Mouse (Mus musculus): Measurements from ENCODE around the gene Slc26a11. TPM values are rescaled to one million over a fixed set of nuclear protein-coding genes. Genes with fewer than 3 reads are reported as not detected.

The Slc26a11 gene
- polyA plus RNA-seq, 2 experiments, result 1.1 to 1.2 TPM

DNA sequence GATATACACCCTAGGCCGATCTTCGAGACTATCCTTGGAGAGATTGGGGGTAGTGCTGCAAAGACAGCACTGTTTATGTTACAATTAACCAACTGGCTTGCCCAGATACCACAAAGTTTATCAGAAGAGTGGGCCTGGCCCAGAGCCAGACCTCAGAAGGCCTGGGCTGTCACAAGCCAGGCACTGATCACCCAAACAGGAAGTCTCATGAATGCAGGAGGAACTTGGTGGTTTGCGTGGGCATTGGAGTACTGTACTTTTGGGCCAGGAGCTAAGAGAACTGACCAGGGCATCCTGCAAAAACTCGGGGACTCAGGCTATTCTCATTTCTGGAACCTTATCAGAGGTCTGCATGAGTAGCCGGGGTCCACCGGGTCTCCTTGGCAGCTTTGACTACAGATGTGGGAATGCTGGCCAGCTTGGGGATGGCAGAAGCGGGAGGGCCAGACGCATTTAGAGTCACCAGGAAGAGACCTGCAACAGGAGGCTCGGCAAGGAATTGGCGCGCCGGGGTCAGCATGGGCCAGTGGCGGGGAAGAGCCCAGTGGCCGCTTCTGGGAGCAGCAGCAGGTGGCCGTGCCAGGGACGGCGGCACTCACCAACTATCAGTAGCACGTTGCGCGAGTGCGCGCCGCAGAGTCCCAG, 437 bp upstream of the Slc26a11 start:
- WGBS (ENCODE audit: insufficient replicate concordance), result under 1% methylated on average over 23 of the region's 23 CpGs
- peak; percentile 48 to 54 (median 54) for DNase-seq (ENCODE audit: low read depth in 3 of 3, low spot score in 3 of 3)
- Histone ChIP-seq H3K4me3 (ENCODE audit: insufficient read depth in 1 of 2, low read depth in 2 of 2, low read length in 2 of 2) (peak overlapping the region; percentile 57 to 77), H3K9ac (replicated peaks) (peak overlapping the region; percentile 68), H3K4me2 (ENCODE audit: low read depth) (peak overlapping the region; percentile 89), H3K27me3 (ENCODE audit: control insufficient read depth, insufficient read depth, low read length) (no peaks in the 10 kb centered on the region), H3K4me1 (replicated peaks; ENCODE audit: control insufficient read depth in 2 of 2, insufficient read depth in 2 of 2, low read length in 1 of 2) (peaks cover 9 to 14% of the 10 kb centered on the region in 2 experiments; a peak in 3 of 4 replicates), H3K9me3 (ENCODE audit: control insufficient read depth, low read length) (no peaks in the 10 kb centered on the region), H3K27ac (peak overlapping the region; percentile 37), H3K36me3 (replicated peaks; ENCODE audit: control insufficient read depth, insufficient read depth, low read depth) (no peaks in the 10 kb centered on the region)
- peak; percentile 78 for ATAC-seq (ENCODE audit: insufficient read depth)
- TF ChIP-seq CTCF (IDR thresholded peaks at IDR 0.05; ENCODE audit: low read depth) (no peak), EP300 (IDR thresholded peaks at IDR 0.05; ENCODE audit: low read depth) (peak; percentile 41)

DNA sequence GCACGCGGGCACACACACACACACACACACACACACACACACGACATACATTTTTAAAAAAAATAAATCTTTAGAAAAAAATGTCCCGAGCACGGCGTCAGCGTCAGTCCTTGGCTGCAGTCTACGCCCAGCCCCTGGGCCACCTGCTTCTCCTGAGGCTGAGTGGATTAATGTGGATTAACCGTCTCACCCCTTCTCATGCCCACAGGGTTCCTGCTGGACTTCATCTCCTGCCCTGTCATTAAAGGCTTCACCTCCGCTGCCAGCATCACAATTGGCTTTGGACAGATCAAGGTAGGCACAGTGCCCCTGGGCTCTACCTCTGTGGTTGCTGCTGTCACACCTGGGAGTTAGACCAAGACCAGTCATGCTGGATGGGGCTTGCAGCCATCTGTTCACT, 3.7 kb downstream of the Slc26a11 start:
- H3K27me3 ChIP-seq (ENCODE audit: control insufficient read depth, insufficient read depth, low read length), result no peaks in the 10 kb centered on the region
- WGBS (ENCODE audit: insufficient replicate concordance), result 72% methylated on average over 10 of the region's 10 CpGs
- TF ChIP-seq EP300 (IDR thresholded peaks at IDR 0.05; ENCODE audit: low read depth), result no peak
- TF ChIP-seq CTCF (IDR thresholded peaks at IDR 0.05; ENCODE audit: low read depth), result no peak
- H3K36me3 ChIP-seq (replicated peaks; ENCODE audit: control insufficient read depth, insufficient read depth, low read depth), result no peaks in the 10 kb centered on the region
- no peak for ATAC-seq (ENCODE audit: insufficient read depth)
- no peak for DNase-seq (ENCODE audit: low read depth in 3 of 3, low spot score in 3 of 3)
- no peak overlapping the region for H3K27ac ChIP-seq
- H3K4me1 ChIP-seq (replicated peaks; ENCODE audit: control insufficient read depth in 2 of 2, insufficient read depth in 2 of 2, low read length in 1 of 2), result peaks cover 8 to 9% of the 10 kb centered on the region in 2 experiments; a peak in 3 of 4 replicates
- H3K9ac ChIP-seq (replicated peaks), result no peak overlapping the region
- H3K4me3 ChIP-seq (ENCODE audit: insufficient read depth in 1 of 2, low read depth in 2 of 2, low read length in 2 of 2), result no peak overlapping the region
- H3K4me2 ChIP-seq (ENCODE audit: low read depth), result no peak overlapping the region
- no peaks in the 10 kb centered on the region for H3K9me3 ChIP-seq (ENCODE audit: control insufficient read depth, low read length)

DNA sequence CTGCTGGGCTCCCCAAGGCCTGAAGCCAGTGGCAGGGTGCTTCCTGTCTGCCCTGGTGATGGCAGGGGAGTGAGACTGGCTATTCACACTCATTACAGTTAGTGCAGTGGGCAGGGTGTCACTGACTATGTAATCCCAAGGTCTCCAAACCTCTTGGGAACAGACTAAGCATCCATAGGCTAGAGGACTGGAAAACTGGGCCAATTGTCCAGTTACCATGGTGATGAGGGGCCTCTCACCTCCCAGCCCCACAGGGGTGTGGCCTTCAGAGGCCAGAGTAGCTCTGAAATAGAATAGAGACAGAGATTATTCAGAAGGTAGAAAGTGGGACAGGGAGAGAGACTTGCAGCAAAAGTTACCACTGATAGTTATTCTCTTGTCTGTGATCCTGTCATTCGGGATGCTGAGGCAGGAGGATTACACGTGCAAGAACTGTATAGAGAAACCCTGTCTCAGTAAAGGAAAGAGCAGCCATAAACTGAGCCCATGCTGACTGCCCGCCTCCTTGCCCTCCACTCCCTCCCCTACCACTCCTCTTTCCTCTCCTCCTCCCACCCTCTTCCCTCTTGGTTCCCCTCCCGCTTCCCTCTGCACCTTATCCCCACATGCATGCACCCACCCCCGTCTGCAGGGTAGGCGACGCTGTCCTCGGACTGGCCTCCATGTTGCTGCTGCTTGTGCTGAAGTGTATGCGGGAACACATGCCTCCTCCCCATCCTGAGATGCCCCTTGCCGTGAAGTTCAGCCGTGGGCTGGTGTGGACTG, 7.6 kb downstream of the Slc26a11 start:
- ATAC-seq (ENCODE audit: insufficient read depth), result 0 out of 2 replicates have a peak, but pooled peaks have one; percentile 3
- H3K36me3 ChIP-seq (replicated peaks; ENCODE audit: control insufficient read depth, insufficient read depth, low read depth), result no peaks in the 10 kb centered on the region
- H3K4me2 ChIP-seq (ENCODE audit: low read depth), result no peak overlapping the region
- no peak for DNase-seq (ENCODE audit: low read depth in 3 of 3, low spot score in 3 of 3)
- H3K27ac ChIP-seq, result no peak overlapping the region
- no peaks in the 10 kb centered on the region for H3K27me3 ChIP-seq (ENCODE audit: control insufficient read depth, insufficient read depth, low read length)
- TF ChIP-seq EP300 (IDR thresholded peaks at IDR 0.05; ENCODE audit: low read depth) (no peak), CTCF (IDR thresholded peaks at IDR 0.05; ENCODE audit: low read depth) (no peak)
- H3K4me1 ChIP-seq (replicated peaks; ENCODE audit: control insufficient read depth in 2 of 2, insufficient read depth in 2 of 2, low read length in 1 of 2), result no peaks in the 10 kb centered on the region
- WGBS (ENCODE audit: insufficient replicate concordance), result 25% methylated on average over 11 of the region's 11 CpGs
- H3K9ac ChIP-seq (replicated peaks), result no peak overlapping the region
- H3K4me3 ChIP-seq (ENCODE audit: insufficient read depth in 1 of 2, low read depth in 2 of 2, low read length in 2 of 2), result no peak overlapping the region
- no peaks in the 10 kb centered on the region for H3K9me3 ChIP-seq (ENCODE audit: control insufficient read depth, low read length)

DNA sequence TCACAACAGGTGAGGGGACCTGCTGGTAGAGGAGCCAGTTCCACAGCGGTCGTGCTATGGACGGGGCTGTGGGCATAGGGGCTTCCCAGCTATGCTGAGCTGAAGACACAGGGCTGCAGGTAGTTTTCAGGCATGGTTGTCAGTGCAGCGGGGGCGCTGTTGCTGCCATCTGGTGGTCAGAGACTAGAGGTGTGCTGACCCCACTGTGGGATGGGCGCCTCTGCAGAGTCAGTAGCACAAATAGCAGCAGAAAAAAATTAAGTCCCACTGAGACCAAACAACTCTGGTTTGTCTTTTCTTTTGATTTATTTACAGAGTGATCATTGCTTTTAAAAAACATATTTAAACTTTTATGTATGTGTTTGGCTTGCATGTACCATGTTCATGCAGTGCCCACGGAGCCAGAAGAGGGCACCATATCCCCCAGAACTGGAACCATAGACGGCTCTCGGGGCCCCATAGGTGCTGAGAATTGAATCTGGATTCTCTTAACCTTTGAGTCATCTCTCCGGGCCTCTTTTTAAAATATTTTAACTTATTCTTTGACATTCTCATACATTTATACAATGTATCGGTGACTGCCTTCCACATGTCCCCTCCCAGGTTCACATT, 8.3 kb downstream of the Slc26a11 start:
- DNase-seq (ENCODE audit: low read depth in 3 of 3, low spot score in 3 of 3), result peak; percentile 29 to 50 (median 31)
- Histone ChIP-seq H3K27ac (no peak overlapping the region), H3K36me3 (replicated peaks; ENCODE audit: control insufficient read depth, insufficient read depth, low read depth) (no peaks in the 10 kb centered on the region), H3K4me2 (ENCODE audit: low read depth) (no peak overlapping the region), H3K9me3 (ENCODE audit: control insufficient read depth, low read length) (no peaks in the 10 kb centered on the region), H3K4me1 (replicated peaks; ENCODE audit: control insufficient read depth in 2 of 2, insufficient read depth in 2 of 2, low read length in 1 of 2) (no peaks in the 10 kb centered on the region), H3K27me3 (ENCODE audit: control insufficient read depth, insufficient read depth, low read length) (no peaks in the 10 kb centered on the region), H3K4me3 (ENCODE audit: insufficient read depth in 1 of 2, low read depth in 2 of 2, low read length in 2 of 2) (no peak overlapping the region), H3K9ac (replicated peaks) (no peak overlapping the region)
- 20% methylated on average over 11 of the region's 11 CpGs for WGBS (ENCODE audit: insufficient replicate concordance)
- ATAC-seq (ENCODE audit: insufficient read depth), result peak; percentile 63; the same call in 1 of the 2 replicates
- TF ChIP-seq CTCF (IDR thresholded peaks at IDR 0.05; ENCODE audit: low read depth) (peak; percentile 93), EP300 (IDR thresholded peaks at IDR 0.05; ENCODE audit: low read depth) (no peak)

DNA sequence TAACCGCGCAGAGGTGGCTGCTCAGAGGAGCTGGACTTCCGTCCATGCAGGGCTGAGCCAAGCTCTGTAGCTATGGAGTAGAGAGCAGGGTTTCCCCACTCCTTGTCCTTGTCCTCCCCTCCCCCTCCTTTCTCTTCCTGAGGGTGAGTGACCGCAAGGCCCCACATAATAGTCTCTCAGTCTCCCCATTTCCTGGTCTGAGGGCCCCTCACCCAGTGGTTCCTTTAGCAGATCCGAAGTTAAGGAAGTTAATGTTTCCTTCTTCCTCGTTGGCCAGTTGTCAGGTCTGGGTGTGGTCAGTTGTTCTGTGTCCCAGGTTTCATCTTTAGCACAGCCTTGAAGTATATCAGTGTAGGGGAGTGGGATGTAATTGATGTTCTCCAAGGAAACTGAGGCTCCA, 20.1 kb downstream of the Slc26a11 start:
- Histone ChIP-seq H3K9ac (replicated peaks) (no peak overlapping the region), H3K36me3 (replicated peaks; ENCODE audit: control insufficient read depth, insufficient read depth, low read depth) (no peaks in the 10 kb centered on the region), H3K4me3 (ENCODE audit: insufficient read depth in 1 of 2, low read depth in 2 of 2, low read length in 2 of 2) (no peak overlapping the region), H3K4me2 (ENCODE audit: low read depth) (no peak overlapping the region), H3K27ac (no peak overlapping the region), H3K9me3 (ENCODE audit: control insufficient read depth, low read length) (no peaks in the 10 kb centered on the region), H3K4me1 (replicated peaks; ENCODE audit: control insufficient read depth in 2 of 2, insufficient read depth in 2 of 2, low read length in 1 of 2) (no peaks in the 10 kb centered on the region), H3K27me3 (ENCODE audit: control insufficient read depth, insufficient read depth, low read length) (no peaks in the 10 kb centered on the region)
- TF ChIP-seq EP300 (IDR thresholded peaks at IDR 0.05; ENCODE audit: low read depth) (no peak), CTCF (IDR thresholded peaks at IDR 0.05; ENCODE audit: low read depth) (no peak)
- 21% methylated on average over 6 of the region's 6 CpGs for WGBS (ENCODE audit: insufficient replicate concordance)
- DNase-seq (ENCODE audit: low read depth in 3 of 3, low spot score in 3 of 3) (no peak), ATAC-seq (ENCODE audit: insufficient read depth) (0 out of 2 replicates have a peak, but pooled peaks have one; percentile 29)

Data from liver, embryonic 14.5 days (tissue).